Mouse (Mus musculus): ENCODE measurements at regions not wholly inside any gene's neighbourhood (a gene's known extent, or its start where the extent isn't known, plus 50 kb on each side); places are given as distances from the start of the nearest gene placed in this dataset.

- H3K4me3 ChIP-seq (replicated peaks), result no peak overlapping the region
- no peaks in the 10 kb centered on the region for H3K36me3 ChIP-seq
- H3K9ac ChIP-seq (replicated peaks), result no peak overlapping the region
- ATAC-seq, result no peak; the same call in 1 of the 2 replicates
- H3K4me1 ChIP-seq (replicated peaks), result 0 out of 2 replicates have a peak, but pooled peaks cover 4% of the 10 kb centered on the region
- no peaks in the 10 kb centered on the region for H3K27me3 ChIP-seq
- H3K27ac ChIP-seq, result no peak overlapping the region
- WGBS, result 47% methylated on average over 6 of the region's 6 CpGs
- no peaks in the 10 kb centered on the region for H3K9me3 ChIP-seq
- no peak overlapping the region for H3K4me2 ChIP-seq (replicated peaks)
Observed at GRCm38 (mm10) chr16:75104894-75105293, 481.0 kb downstream of the Lipi start.

- ATAC-seq, result peak; percentile 47
- Histone ChIP-seq H3K27me3 (peaks cover 8% of the 10 kb centered on the region; the same call in 1 of the 2 replicates), H3K4me1 (replicated peaks) (peaks cover 10% of the 10 kb centered on the region), H3K4me3 (replicated peaks) (peak overlapping the region; percentile 30), H3K9me3 (no peaks in the 10 kb centered on the region), H3K9ac (replicated peaks) (no peak overlapping the region), H3K4me2 (replicated peaks) (peak overlapping the region; percentile 55), H3K36me3 (no peaks in the 10 kb centered on the region), H3K27ac (no peak overlapping the region)
- 28% methylated on average over 6 of the region's 6 CpGs for WGBS
Observed at GRCm38 (mm10) chr16:75093163-75093562, 492.7 kb downstream of the Lipi start.

GRCm38 (mm10) chr16:75092471-75093130 is 493.3 kb downstream of the Lipi start:
- H3K4me2 ChIP-seq (replicated peaks), result peak overlapping the region; percentile 55
- peaks cover 8% of the 10 kb centered on the region; the same call in 1 of the 2 replicates for H3K27me3 ChIP-seq
- no peaks in the 10 kb centered on the region for H3K36me3 ChIP-seq
- H3K27ac ChIP-seq, result peak overlapping the region; percentile 48
- peak overlapping the region; percentile 30 for H3K4me3 ChIP-seq (replicated peaks)
- ATAC-seq, result peak; percentile 82
- H3K9me3 ChIP-seq, result no peaks in the 10 kb centered on the region
- H3K4me1 ChIP-seq (replicated peaks), result peaks cover 10% of the 10 kb centered on the region
- peak overlapping the region; percentile 42 for H3K9ac ChIP-seq (replicated peaks)
- WGBS, result 8% methylated on average over 12 of the region's 12 CpGs

GRCm38 (mm10) chr16:75091931-75092330 is 493.9 kb downstream of the Lipi start:
- H3K4me3 ChIP-seq (replicated peaks), result peak overlapping the region; percentile 30
- H3K27me3 ChIP-seq, result peaks cover 8% of the 10 kb centered on the region; the same call in 1 of the 2 replicates
- no peaks in the 10 kb centered on the region for H3K36me3 ChIP-seq
- WGBS, result 36% methylated on average over 2 of the region's 2 CpGs
- no peak overlapping the region for H3K27ac ChIP-seq
- ATAC-seq, result no peak
- peak overlapping the region; percentile 42; the same call in 1 of the 2 replicates for H3K9ac ChIP-seq (replicated peaks)
- H3K4me2 ChIP-seq (replicated peaks), result peak overlapping the region; percentile 55
- peaks cover 10% of the 10 kb centered on the region for H3K4me1 ChIP-seq (replicated peaks)
- no peaks in the 10 kb centered on the region for H3K9me3 ChIP-seq

GRCm38 (mm10) chr16:75089383-75090035 is 496.4 kb downstream of the Lipi start:
- no peak overlapping the region for H3K4me3 ChIP-seq (replicated peaks)
- no peaks in the 10 kb centered on the region for H3K9me3 ChIP-seq
- H3K36me3 ChIP-seq, result no peaks in the 10 kb centered on the region
- peaks cover 8% of the 10 kb centered on the region; the same call in 1 of the 2 replicates for H3K27me3 ChIP-seq
- H3K4me1 ChIP-seq (replicated peaks), result peaks cover 10% of the 10 kb centered on the region
- WGBS, result 42% methylated on average over 6 of the region's 6 CpGs
- peak; percentile 67 for ATAC-seq
- H3K4me2 ChIP-seq (replicated peaks), result no peak overlapping the region
- no peak overlapping the region for H3K27ac ChIP-seq
- H3K9ac ChIP-seq (replicated peaks), result no peak overlapping the region

GRCm38 (mm10) chr16:75088701-75089100 is 497.2 kb downstream of the Lipi start:
- Histone ChIP-seq H3K27ac (no peak overlapping the region), H3K36me3 (no peaks in the 10 kb centered on the region), H3K4me2 (replicated peaks) (no peak overlapping the region), H3K4me3 (replicated peaks) (no peak overlapping the region), H3K27me3 (peaks cover 8% of the 10 kb centered on the region; the same call in 1 of the 2 replicates), H3K4me1 (replicated peaks) (peaks cover 10% of the 10 kb centered on the region), H3K9ac (replicated peaks) (no peak overlapping the region), H3K9me3 (no peaks in the 10 kb centered on the region)
- WGBS, result 78% methylated on average over 5 of the region's 5 CpGs
- no peak for ATAC-seq

- 85% methylated on average over 5 of the region's 5 CpGs for WGBS
- no peaks in the 10 kb centered on the region for H3K27me3 ChIP-seq
- H3K4me2 ChIP-seq (replicated peaks), result no peak overlapping the region
- H3K4me1 ChIP-seq (replicated peaks), result no peaks in the 10 kb centered on the region
- no peak overlapping the region for H3K4me3 ChIP-seq (replicated peaks)
- no peaks in the 10 kb centered on the region for H3K9me3 ChIP-seq
- no peak for ATAC-seq
- no peaks in the 10 kb centered on the region for H3K36me3 ChIP-seq
- no peak overlapping the region for H3K27ac ChIP-seq
- H3K9ac ChIP-seq (replicated peaks), result no peak overlapping the region
Observed at GRCm38 (mm10) chr16:75065281-75065680, 520.6 kb downstream of the Lipi start.

- Histone ChIP-seq H3K9ac (replicated peaks) (no peak overlapping the region), H3K4me2 (replicated peaks) (no peak overlapping the region), H3K4me3 (replicated peaks) (no peak overlapping the region), H3K36me3 (no peaks in the 10 kb centered on the region), H3K27ac (no peak overlapping the region), H3K27me3 (no peaks in the 10 kb centered on the region), H3K4me1 (replicated peaks) (no peaks in the 10 kb centered on the region), H3K9me3 (no peaks in the 10 kb centered on the region)
- ATAC-seq, result no peak
Observed at GRCm38 (mm10) chr16:75052953-75053352, 532.9 kb downstream of the Lipi start.

GRCm38 (mm10) chr16:75045969-75046368 is 539.9 kb downstream of the Lipi start:
- Histone ChIP-seq H3K9ac (replicated peaks) (no peak overlapping the region), H3K27ac (no peak overlapping the region), H3K27me3 (no peaks in the 10 kb centered on the region), H3K4me2 (replicated peaks) (no peak overlapping the region), H3K4me3 (replicated peaks) (no peak overlapping the region), H3K9me3 (no peaks in the 10 kb centered on the region), H3K4me1 (replicated peaks) (no peaks in the 10 kb centered on the region), H3K36me3 (no peaks in the 10 kb centered on the region)
- no peak for ATAC-seq
- 81% methylated on average over 2 of the region's 2 CpGs for WGBS
